Mouse (Mus musculus) CH12.LX (cell line): Measurements from ENCODE around the gene Tmem229b. TPM values are rescaled to one million over a fixed set of nuclear protein-coding genes. Genes with fewer than 3 reads are reported as not detected.
A peak's percentile ranks its signal among the peaks of the same experiment; 100 is the strongest.

Source experiments
- DNase-seq: peaks from one replicate; pipeline ENCODE4 v3.0.0-alpha.2; 2013; ENCODE audit errors: extremely low read depth
- H3K27ac ChIP-seq: 2 replicates; pipeline ENCODE4 v1.5.1; 2012; ENCODE audit warnings: low read depth, mild to moderate bottlenecking, control low read depth, moderate library complexity; ENCODE audit not compliant: insufficient read depth
- H3K27me3 ChIP-seq: replicated peaks from 2 replicates; pipeline ENCODE3; 2012; ENCODE audit warnings: inconsistent platforms
- H3K36me3 ChIP-seq, 2 experiments: replicated peaks in 1 of 2; 2 replicates each; pipeline versions ENCODE3 to v1.6.1; 2012; ENCODE audit warnings: inconsistent platforms in 1 of 2, low read length in 1 of 2, mild to moderate bottlenecking in 1 of 2, mixed read lengths in 1 of 2, moderate library complexity in 1 of 2; ENCODE audit not compliant: control insufficient read depth in 1 of 2, insufficient read depth in 1 of 2
- H3K4me1 ChIP-seq, 2 experiments: 2 replicates each; pipeline ENCODE4 v1.6.1; 2012; ENCODE audit warnings: inconsistent platforms in 1 of 2, moderate library complexity in 1 of 2; ENCODE audit not compliant: insufficient read depth in 2 of 2, control insufficient read depth in 1 of 2
- H3K4me2 ChIP-seq: 2 replicates; pipeline ENCODE4 v1.6.1; 2012; ENCODE audit warnings: low read depth, mild to moderate bottlenecking, control low read depth; ENCODE audit not compliant: poor library complexity, insufficient read depth, severe bottlenecking
- H3K4me3 ChIP-seq, 3 experiments: fragments of 150-350 bp in 1 of 3; sonication (generic) in 1 of 3; replicated peaks in 1 of 3; 2 replicates each; pipeline versions ENCODE3 to v1.5.1; 2011 to 2012; ENCODE audit warnings: low read depth in 2 of 3, low read length in 2 of 3, mild to moderate bottlenecking in 2 of 3, moderate library complexity in 2 of 3, control low read depth in 1 of 3, improper control_type of control experiment in 1 of 3, inconsistent platforms in 1 of 3, mixed read lengths in 1 of 3; ENCODE audit not compliant: poor library complexity in 1 of 3
- H3K79me2 ChIP-seq: replicated peaks from 2 replicates; pipeline ENCODE4 v1.6.1; 2012; ENCODE audit warnings: mild to moderate bottlenecking, moderate library complexity; ENCODE audit not compliant: control insufficient read depth, poor library complexity, insufficient read depth, severe bottlenecking; ENCODE audit errors: extremely low read depth
- H3K9ac ChIP-seq: 2 replicates; pipeline ENCODE4 v1.6.1; 2012; ENCODE audit warnings: low read depth, mild to moderate bottlenecking, control low read depth, moderate library complexity; ENCODE audit not compliant: insufficient read depth
- H3K9me3 ChIP-seq: replicated peaks from 2 replicates; pipeline ENCODE3; 2012; ENCODE audit warnings: low read length, inconsistent platforms, mixed read lengths
- CHD1 ChIP-seq: IDR thresholded peaks from 2 replicates; pipeline ENCODE4 v1.6.1; 2012; ENCODE audit warnings: low read depth, low read length, improper control_type of control experiment, inconsistent platforms
- CTCF ChIP-seq, 2 experiments: IDR thresholded peaks in 1 of 2; conservative IDR thresholded peaks in 1 of 2; 2 replicates each; pipeline ENCODE4 v1.5.1; 2011 to 2012; ENCODE audit warnings: low read depth in 2 of 2, low read length in 2 of 2, improper control_type of control experiment in 1 of 2, inconsistent platforms in 1 of 2, mild to moderate bottlenecking in 1 of 2, moderate library complexity in 1 of 2
- ELF1 ChIP-seq: IDR thresholded peaks from 2 replicates; pipeline ENCODE4 v1.6.1; 2014; ENCODE audit warnings: low read depth, mild to moderate bottlenecking, inconsistent platforms, low read length, improper control_type of control experiment
- EP300 ChIP-seq: IDR thresholded peaks from 2 replicates; pipeline ENCODE4 v1.6.1; 2011; ENCODE audit warnings: low read length, improper control_type of control experiment
- ETS1 ChIP-seq: conservative IDR thresholded peaks from 2 replicates; pipeline ENCODE4 v1.6.1; 2012; ENCODE audit warnings: low read depth, mild to moderate bottlenecking, inconsistent platforms, low read length, improper control_type of control experiment, moderate library complexity
- GABPA ChIP-seq: IDR thresholded peaks from 2 replicates; pipeline ENCODE4 v1.6.1; 2012; ENCODE audit warnings: low read depth, low read length, improper control_type of control experiment, inconsistent platforms; ENCODE audit not compliant: insufficient replicate concordance
- HCFC1 ChIP-seq: IDR thresholded peaks from 2 replicates; pipeline ENCODE4 v1.6.1; 2012; ENCODE audit warnings: low read depth, mild to moderate bottlenecking, inconsistent platforms, low read length, improper control_type of control experiment
- JUN ChIP-seq: IDR thresholded peaks from 2 replicates; pipeline ENCODE4 v1.6.1; 2011; ENCODE audit warnings: low read depth, mild to moderate bottlenecking, low read length, improper control_type of control experiment, moderate library complexity; ENCODE audit not compliant: insufficient read depth
- MAFK ChIP-seq: IDR thresholded peaks from 2 replicates; pipeline ENCODE4 v1.6.1; 2011; ENCODE audit warnings: low read length, improper control_type of control experiment; ENCODE audit not compliant: insufficient replicate concordance
- MAZ ChIP-seq: IDR thresholded peaks from 2 replicates; pipeline ENCODE4 v1.6.1; 2012; ENCODE audit warnings: low read depth, mild to moderate bottlenecking, inconsistent platforms, low read length, improper control_type of control experiment, moderate library complexity
- MEF2A ChIP-seq: IDR thresholded peaks from 2 replicates; pipeline ENCODE4 v1.6.1; 2014; ENCODE audit warnings: low read depth, mild to moderate bottlenecking, inconsistent platforms, low read length, improper control_type of control experiment, borderline replicate concordance
- MXI1 ChIP-seq: IDR thresholded peaks from 2 replicates; pipeline ENCODE4 v1.6.1; 2011; ENCODE audit warnings: mild to moderate bottlenecking, low read depth, low read length, improper control_type of control experiment
- MYC ChIP-seq: IDR thresholded peaks from 2 replicates; pipeline ENCODE4 v1.6.1; 2011; ENCODE audit warnings: low read depth, mild to moderate bottlenecking, improper control_type of control experiment, low read length
- NELFE ChIP-seq: IDR thresholded peaks from 2 replicates; pipeline ENCODE4 v1.6.1; 2011; ENCODE audit warnings: low read depth, low read length, improper control_type of control experiment
- PAX5 ChIP-seq: IDR thresholded peaks from 2 replicates; pipeline ENCODE4 v1.6.1; 2012; ENCODE audit warnings: low read length, inconsistent platforms, mixed read lengths
- POLR2A ChIP-seq: IDR thresholded peaks from 2 replicates; pipeline ENCODE4 v1.6.1; 2011; ENCODE audit warnings: low read depth, mild to moderate bottlenecking, improper control_type of control experiment, low read length
- POLR2AphosphoS2 ChIP-seq: IDR thresholded peaks from 2 replicates; pipeline ENCODE4 v1.6.1; 2011; ENCODE audit warnings: low read depth, low read length, improper control_type of control experiment
- RAD21 ChIP-seq: IDR thresholded peaks from 2 replicates; pipeline ENCODE4 v1.6.1; 2011; ENCODE audit warnings: low read depth, mild to moderate bottlenecking, low read length, improper control_type of control experiment, moderate library complexity
- RCOR1 ChIP-seq: conservative IDR thresholded peaks from 2 replicates; pipeline ENCODE4 v1.6.1; 2012; ENCODE audit warnings: low read depth, mild to moderate bottlenecking, inconsistent platforms, low read length, improper control_type of control experiment
- TBP ChIP-seq: conservative IDR thresholded peaks from 2 replicates; pipeline ENCODE4 v1.6.1; 2011; ENCODE audit warnings: low read depth, low read length, improper control_type of control experiment
- TCF12 ChIP-seq: IDR thresholded peaks from 2 replicates; pipeline ENCODE4 v1.6.1; 2014; ENCODE audit warnings: low read depth, mild to moderate bottlenecking, inconsistent platforms, low read length, improper control_type of control experiment
- ZNF384 ChIP-seq: IDR thresholded peaks from 2 replicates; pipeline ENCODE4 v1.6.1; 2012; ENCODE audit warnings: low read depth, low read length, improper control_type of control experiment, inconsistent platforms
- dilution Hi-C: fragments of 300-500 bp; cut with MboI; formaldehyde crosslinking; loops from 2 replicates; pipeline ENCODE4 v1.14.3; 2020; ENCODE audit warnings: low sequenced_read_pairs; ENCODE audit not compliant: extremely low pct_unique_long_range_greater_than_20kb, extremely low pct_ligation_motif_present
- in situ Hi-C: fragments of 300-500 bp; cut with MboI; formaldehyde crosslinking; loops from 3 replicates; pipeline ENCODE4 v1.14.3; 2019; ENCODE audit warnings: low sequenced_read_pairs, low pct_ligation_motif_present, low pct_unique_long_range_greater_than_20kb, mixed read lengths
- polyA plus RNA-seq: library from polyadenylated mRNA; unstranded; fragments of >175 nt; gene quantifications from 2 replicates; pipeline ENCODE4 v1.2.1, GENCODE M21; 2012; ENCODE audit warnings: low read depth; ENCODE audit not compliant: insufficient read length
- total RNA-seq, 2 experiments: library from RNA; depleted of rRNA; stranded (reverse); fragments of 300-350 nt in 1 of 2; fragments of >200 nt in 1 of 2; gene quantifications; 2 replicates each; pipeline ENCODE4 v1.2.3; 2012 to 2014

Gene Tmem229b
- total and polyA plus RNA-seq, 3 experiments, result 41.7 to 129 (median 66.5) TPM

DNA sequence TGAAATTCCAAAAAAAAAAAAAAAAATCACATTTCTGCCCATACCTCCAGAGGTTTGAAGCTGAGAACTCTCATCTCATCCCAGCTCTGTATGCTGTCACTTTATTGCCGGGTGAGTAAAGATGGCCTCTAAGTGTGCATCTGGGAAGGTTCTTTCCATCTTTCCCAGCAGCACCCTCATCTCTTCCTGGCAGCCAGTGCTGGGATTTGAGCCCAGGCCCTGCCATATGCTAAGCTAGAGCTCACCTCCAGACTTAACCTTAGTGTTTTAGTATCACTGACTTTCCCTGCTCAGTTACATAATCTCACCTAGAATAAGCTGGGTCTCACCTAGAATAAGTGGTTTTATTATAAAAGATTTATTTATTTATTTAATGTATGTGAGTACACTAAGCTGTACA lies 14.5 kb upstream of the Tmem229b start:
- Histone ChIP-seq H3K9ac (no peak overlapping the region), H3K4me1 (peaks cover 0 to 15% of the 10 kb centered on the region in 2 experiments; a peak in 2 of 4 replicates), H3K79me2 (no peaks in the 10 kb centered on the region), H3K27ac (no peak overlapping the region), H3K4me3 (no peak overlapping the region), H3K27me3 (no peaks in the 10 kb centered on the region), H3K4me2 (no peak overlapping the region), H3K36me3 (no peaks in the 10 kb centered on the region), H3K9me3 (no peaks in the 10 kb centered on the region)
- no peak for TF ChIP-seq TBP
- TF ChIP-seq ETS1, result no peak
- no peak for TF ChIP-seq HCFC1
- no peak for TF ChIP-seq JUN
- TF ChIP-seq MYC, result no peak
- TF ChIP-seq MXI1, result no peak
- TF ChIP-seq MEF2A, result no peak
- TF ChIP-seq MAZ, result no peak
- TF ChIP-seq PAX5, result no peak
- no peak for TF ChIP-seq RAD21
- no peak for TF ChIP-seq RCOR1
- no peak for TF ChIP-seq GABPA
- no peak for TF ChIP-seq ZNF384
- TF ChIP-seq POLR2AphosphoS2, result no peak
- no peak for TF ChIP-seq POLR2A
- TF ChIP-seq EP300, result no peak
- TF ChIP-seq MAFK, result no peak
- TF ChIP-seq CHD1, result no peak
- no peak for TF ChIP-seq ELF1
- TF ChIP-seq TCF12, result no peak
- in situ Hi-C loops (loop anchor here (5.0 kb wide), 1 partner anchor 75 kb away; no protein-coding TSS in a partner anchor), dilution Hi-C loops (no loop called here)
- no peak for DNase-seq

DNA sequence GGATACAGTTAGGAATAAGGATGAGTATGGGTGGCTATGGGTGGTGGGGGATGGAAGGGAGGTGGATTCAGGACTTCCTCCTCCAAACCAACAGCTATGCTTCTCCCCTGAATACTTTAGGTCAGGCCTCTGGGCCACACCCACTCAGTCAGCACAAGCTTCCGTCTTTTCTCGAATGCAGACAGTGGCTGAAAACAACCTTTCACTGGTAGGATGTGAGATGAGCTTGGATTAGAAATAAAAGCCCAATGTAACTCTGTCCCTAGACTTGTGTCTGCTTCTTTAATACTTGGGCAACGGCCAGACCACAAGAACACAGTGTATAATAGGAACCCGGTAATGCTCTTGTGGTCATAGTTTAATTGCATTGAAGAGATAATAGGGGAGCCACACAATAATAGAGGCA lies 10.6 kb upstream of the Tmem229b start:
- no peak overlapping the region for H3K27ac ChIP-seq
- no peaks in the 10 kb centered on the region for H3K9me3 ChIP-seq
- no peaks in the 10 kb centered on the region for H3K36me3 ChIP-seq
- in situ Hi-C loops (no loop called here), dilution Hi-C loops (no loop called here)
- no peak overlapping the region for H3K9ac ChIP-seq
- DNase-seq, result peak; percentile 56
- H3K4me1 ChIP-seq, result peaks cover 0 to 18% of the 10 kb centered on the region in 2 experiments; a peak in 2 of 4 replicates
- H3K27me3 ChIP-seq, result no peaks in the 10 kb centered on the region
- no peaks in the 10 kb centered on the region for H3K79me2 ChIP-seq
- no peak overlapping the region for H3K4me2 ChIP-seq
- peak; percentile 51 for TF ChIP-seq ELF1
- TF ChIP-seq NELFE, result peak; percentile 38; the same call in 1 of the 2 replicates
- TF ChIP-seq POLR2A, result peak; percentile 29; the same call in 1 of the 2 replicates
- TF ChIP-seq CTCF (conservative IDR thresholded peaks at IDR 0.05 in 1 of 2, IDR thresholded peaks at IDR 0.05 in 1 of 2; ENCODE audit: low read depth in 2 of 2, low read length in 2 of 2), result no peak
- peak overlapping the region in 1 of 3 experiments; percentile 15 for H3K4me3 ChIP-seq
